Mouse (Mus musculus) CD8-positive naive resting alpha-beta T cell, adult 2 months (primary cell): ENCODE data around the gene Hsd17b7.

ENCODE experiments used
- DNase-seq, 2 experiments: peaks; one replicate each; pipeline ENCODE4 v3.0.0; 2022; ENCODE audit warnings: low read depth in 2 of 2, low spot score in 2 of 2

Hsd17b7 gene

GRCm38 (mm10) chr1:169939345-169939744 is 29.7 kb downstream of the Hsd17b7 start:
- peak; percentile 19 to 42 for DNase-seq

DNA sequence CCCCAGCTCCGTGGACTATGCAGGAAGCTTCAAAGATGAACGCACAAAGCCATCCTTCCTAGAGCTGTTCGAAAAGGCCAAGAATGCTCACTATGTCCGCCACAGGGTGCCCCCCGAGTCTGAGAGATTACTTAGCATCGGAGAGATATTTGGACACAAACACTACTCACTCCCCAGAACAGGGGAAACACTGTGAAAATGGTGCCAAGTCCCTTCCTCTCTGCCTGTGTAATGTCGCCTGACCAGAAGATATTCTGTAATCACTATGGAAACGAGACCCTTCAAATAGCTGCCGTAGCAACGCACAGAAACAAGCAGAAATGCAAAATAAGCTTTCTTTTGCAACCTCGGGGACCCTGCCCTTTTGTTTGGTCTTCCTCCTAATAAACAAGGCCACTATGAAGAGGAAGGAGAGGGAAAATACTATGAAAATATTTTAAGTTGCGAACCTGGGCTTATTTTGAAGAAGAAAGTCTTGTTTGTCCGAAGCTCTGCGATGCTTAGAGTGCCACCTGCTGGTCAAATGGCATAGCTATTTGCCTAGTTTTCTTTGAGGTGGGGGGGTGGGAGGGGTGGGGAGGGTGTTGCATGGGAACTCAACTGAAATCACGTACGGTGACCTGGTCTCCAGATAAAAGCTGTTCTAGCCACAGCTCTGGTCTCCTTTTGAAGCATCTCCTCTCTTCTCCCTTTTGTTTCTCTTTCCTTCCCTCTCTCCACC is 34.9 kb downstream of the Hsd17b7 start:
- DNase-seq = peak in 1 of 2 experiments; percentile 2

DNA sequence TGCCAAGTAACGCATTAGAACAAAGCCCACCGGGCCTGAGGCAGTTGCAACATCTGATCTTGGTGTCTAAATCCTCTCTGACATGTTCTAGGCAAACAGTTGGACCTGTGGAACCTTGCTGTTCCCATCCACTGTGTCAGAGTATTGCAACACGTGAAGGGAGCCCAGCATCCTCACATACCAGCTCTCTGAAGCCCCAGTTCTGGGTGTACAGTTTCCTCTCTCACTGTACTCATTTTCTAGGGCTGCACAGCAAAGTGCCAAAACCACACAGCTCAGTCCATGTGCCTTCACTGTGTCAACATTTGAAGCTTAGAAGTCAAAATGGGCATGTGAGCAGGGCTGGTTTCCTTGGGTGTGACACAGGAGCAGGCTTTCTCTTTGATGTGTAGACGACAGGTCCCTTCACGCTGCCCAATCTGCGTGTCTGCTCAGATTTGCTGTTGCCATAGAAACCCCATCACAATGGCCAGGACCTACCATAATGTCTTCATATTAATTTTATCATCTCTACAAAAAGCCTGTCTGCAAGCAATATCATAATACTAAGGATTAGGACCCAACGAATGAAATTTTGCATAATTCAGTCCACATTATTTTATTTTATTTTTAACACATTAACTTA is 36.8 kb downstream of the Hsd17b7 start:
- DNase-seq = no peak

GRCm38 (mm10) chr1:169931698-169932097 is 37.3 kb downstream of the Hsd17b7 start:
- DNase-seq = no peak

- DNase-seq = no peak
These were observed 40.5 kb downstream of the Hsd17b7 start, which contains the start of gene Ccdc190 for GRCm38 (mm10) chr1:169928454-169928971. Gene Ccdc190 (plus strand): TSS chr1:169928648.

DNA sequence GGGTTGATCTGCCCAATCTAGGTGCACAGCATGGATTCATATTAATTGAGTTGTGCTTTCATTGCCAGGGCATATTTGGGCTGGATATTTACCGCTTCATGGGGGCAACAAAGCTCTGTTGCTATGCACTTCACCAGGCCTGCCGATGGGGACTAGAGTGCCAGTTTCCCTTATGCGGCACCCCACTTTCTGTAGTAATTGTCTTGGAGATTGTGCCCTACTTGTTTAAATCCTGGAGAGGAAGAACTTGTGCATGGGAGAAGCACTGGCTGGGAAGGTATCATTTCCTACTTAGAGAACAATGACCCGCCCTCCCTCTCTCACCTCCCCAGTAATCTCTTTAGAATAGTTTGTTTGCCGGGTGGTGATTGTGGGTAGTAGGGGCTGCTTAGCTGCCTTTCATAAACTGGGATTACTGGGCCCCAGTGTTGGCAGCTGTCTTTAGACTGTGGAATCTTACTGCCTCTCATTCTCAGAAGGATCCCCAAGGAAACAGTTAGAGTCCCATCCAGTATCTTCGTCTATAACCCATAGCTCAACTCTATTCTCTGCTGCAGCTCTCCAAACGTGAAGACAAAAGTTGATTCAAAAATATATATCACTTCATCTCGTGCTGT is 41.2 kb downstream of the Hsd17b7 start:
- DNase-seq = no peak

GRCm38 (mm10) chr1:169924567-169924966 is 44.5 kb downstream of the Hsd17b7 start:
- DNase-seq = no peak

GRCm38 (mm10) chr1:169921710-169922211 is 47.3 kb downstream of the Hsd17b7 start:
- no peak for DNase-seq

DNA sequence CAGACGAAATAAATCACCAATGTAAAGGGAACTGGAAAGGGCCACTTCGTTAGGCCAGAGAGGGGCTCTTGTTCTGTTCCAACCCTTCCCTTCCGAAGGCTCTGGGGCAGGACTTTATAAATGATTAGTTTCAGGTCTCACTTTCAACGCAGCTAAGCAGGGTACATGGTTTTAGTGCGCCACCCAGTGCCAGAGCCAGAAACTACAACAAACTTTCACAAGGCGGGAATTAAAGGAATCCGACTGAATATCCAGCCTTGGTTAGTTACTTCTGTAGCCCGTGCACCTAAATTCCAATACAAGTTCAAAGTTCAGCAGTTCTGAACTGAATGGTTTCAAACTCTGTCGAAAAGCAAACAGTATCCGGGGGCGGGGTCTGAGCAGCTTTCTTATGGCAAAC is 49.8 kb downstream of the Hsd17b7 start:
- peak; percentile 5 to 12 for DNase-seq

DNA sequence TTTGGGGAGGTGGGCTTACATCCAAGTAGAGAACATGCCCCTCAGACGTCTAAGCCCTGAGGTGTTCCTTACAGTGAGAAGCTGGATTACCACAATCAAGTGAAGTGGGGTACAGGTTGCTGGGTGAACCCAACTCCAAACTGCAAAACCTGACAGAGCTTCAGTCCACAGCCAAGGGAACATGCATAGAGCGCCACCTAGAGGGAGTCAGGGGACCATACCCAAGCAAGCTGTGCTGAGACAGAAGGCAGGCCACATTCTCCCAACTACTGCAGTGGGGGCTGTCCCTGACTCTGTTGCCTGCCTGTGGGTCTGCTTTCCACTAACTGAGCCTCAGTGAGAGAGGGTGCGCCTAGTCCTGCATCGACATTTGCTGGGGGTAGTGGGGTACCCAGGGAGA is 51.0 kb downstream of the Hsd17b7 start:
- no peak for DNase-seq

GRCm38 (mm10) chr1:169917115-169917796 is 51.8 kb downstream of the Hsd17b7 start:
- DNase-seq = no peak

DNA sequence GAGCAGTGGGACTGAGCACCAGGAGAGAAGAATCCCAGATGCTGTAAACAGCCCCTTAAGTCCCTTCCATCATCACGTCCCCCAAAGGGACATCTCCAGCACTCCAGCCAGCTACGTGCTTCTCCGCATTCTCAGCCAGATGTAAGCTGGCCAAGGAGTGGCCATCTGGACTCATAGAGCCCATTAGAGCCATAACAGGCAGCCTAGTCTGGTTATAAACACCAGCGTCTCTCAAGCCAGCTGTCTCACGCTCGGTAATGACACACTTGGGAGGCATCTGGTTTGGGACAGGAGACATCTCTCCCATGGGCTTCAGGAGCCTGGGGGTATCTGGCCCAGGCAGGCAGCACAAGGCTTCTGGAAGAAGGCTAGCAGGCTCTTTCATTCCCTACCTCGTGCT is 52.4 kb downstream of the Hsd17b7 start:
- no peak for DNase-seq

DNA sequence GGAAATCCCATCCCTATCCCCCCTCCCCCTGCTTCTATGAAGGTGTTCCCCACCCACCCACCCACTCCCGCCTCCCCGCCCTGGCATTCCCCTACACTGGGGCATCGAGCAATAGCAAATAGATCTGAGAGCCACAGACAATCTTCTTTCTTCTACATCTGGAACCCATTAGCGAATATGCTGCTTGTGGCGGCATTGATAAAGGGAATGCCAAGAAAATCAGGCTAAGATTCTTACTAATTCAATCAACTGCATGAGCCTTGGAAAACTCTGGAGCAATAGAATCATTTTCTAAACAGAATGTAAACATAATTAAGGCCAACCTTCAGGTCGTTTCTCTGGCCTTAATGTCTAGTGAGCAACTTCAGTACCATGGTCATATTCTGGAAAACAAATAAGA is 57.5 kb downstream of the Hsd17b7 start:
- DNase-seq = no peak

DNA sequence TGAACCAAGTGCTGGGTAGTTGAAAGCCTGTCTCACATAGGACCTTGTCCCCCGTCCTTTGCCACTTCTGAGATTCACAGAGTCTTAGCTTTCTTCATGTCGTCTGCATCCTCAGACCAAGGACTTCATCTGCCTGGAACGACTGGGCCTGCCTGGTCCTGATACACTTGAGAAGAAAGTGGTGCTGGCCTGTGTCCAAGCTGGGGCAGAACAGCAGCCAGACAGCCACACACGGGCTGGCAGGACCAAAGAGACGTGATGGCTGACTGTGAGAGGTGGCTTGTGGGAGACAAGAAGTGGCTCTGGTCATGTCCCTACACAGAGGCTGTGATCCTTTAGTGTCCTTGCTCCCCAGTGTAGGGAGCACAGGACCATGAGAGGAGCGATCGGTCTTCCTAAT is 58.3 kb downstream of the Hsd17b7 start:
- no peak for DNase-seq

DNA sequence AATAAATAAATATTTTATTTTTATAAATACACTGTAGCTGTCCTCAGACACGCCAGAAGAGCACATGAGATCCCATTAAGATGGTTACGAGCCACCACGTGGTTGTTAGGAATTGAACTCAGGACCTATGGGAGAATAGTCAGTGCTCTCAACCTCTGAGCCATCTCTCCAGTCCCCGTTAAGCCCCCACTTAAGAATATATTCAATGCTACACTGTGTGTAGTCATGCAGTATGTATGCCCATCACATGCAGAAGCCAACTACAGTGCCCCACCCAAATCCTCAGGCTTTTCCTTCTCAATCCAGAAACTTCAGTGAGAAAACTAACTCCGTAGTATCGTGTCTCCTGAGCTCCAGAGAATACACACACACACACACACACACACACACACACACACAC is 59.4 kb downstream of the Hsd17b7 start:
- DNase-seq = no peak

DNA sequence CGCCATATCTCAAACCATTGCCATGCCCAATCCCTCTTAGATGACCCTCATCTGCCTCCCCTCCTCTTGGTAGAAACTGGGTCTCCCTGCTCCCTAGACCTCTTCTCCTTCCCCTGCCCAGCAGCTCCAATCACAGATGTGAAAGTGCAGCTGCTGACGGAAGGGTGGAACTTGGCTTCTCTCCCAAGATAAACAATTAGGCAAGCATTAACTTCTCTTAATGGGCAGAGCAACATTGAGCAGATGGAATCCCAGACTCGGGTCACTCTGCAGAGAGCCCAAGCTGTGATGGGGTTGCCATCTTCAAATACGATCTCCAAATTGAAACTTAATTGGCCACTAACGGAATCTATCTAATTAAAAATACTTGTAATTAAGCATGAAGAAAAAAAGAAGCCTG is 59.9 kb downstream of the Hsd17b7 start:
- no peak for DNase-seq

GRCm38 (mm10) chr1:169900771-169901336 is 68.2 kb downstream of the Hsd17b7 start:
- DNase-seq = no peak
